Mouse (Mus musculus): ENCODE data around the gene Zfp428.

DNA sequence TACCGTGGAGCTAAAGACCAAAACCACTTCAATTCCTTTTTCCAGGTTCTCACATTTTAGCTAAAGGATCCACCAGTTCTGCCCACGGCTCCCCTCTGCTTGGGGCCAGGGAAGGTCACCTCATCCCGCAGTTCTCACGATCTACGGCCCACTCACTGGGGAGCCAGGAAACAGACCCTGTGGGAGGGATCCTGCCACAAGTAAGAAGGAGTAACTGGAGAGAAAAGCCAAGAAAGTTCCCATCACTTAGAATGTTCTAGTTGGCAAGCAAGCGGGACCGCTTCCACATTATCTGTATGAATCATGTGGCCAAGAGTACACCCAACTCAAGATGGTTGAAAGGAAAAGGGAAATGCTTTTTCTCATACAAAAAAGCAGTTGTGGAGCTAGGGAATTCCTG, 29.9 kb upstream of the Zfp428 start:
- no peak for TF ChIP-seq CTCF (IDR thresholded peaks at IDR 0.05; ENCODE audit: extremely low read depth, insufficient read depth, low read length)
- TF ChIP-seq POLR2A (IDR thresholded peaks at IDR 0.05; ENCODE audit: extremely low read depth, insufficient read depth, low read length), result no peak

Measured in cortical plate, adult 2 months (tissue).